ENCODE assay signal across 25 mouse cellular contexts in genomic region chrX:13652291-13652690, GRCm38 (mm10). TPM values are rescaled to one million over a fixed set of nuclear protein-coding genes. Genes with fewer than 3 reads are reported as not detected.
DNase-seq lines count a peak whose midpoint lies in the region; ATAC-seq and TF ChIP-seq lines count a peak whose summit lies in the region.
"Had no signal": no experiment of that assay in that cellular context is flagged by ENCODE, and none has a peak within 500 bp of the region (broad histone marks: within the 10 kb centered on the region; RNA-seq: fewer than 3 reads in every experiment).

No protein-coding gene starts in this region.

- H3K4me1 ChIP-seq in MEL (ENCODE audit: control insufficient read depth in 1 of 2, insufficient read depth in 2 of 2, low read length in 2 of 2): peaks cover 22 to 60% of the 10 kb centered on the region in 2 experiments
- no peaks in the 10 kb centered on the region for H3K4me1 ChIP-seq in neural tube, embryonic 15.5 days
- H3K4me1 ChIP-seq in forebrain, embryonic 14.5 days (ENCODE audit: control insufficient read depth, insufficient read depth, low read length): no peaks in the 10 kb centered on the region
- H3K4me1 ChIP-seq: embryonic facial prominence, embryonic 15.5 days; heart, embryonic 13.5 days; hindbrain, embryonic 13.5 days; limb, embryonic 15.5 days had no signal

- H3K27me3 ChIP-seq in MEL (ENCODE audit: control insufficient read depth in 1 of 2, insufficient read depth in 2 of 2, low read length in 2 of 2): no peaks in the 10 kb centered on the region
- no peaks in the 10 kb centered on the region for H3K27me3 ChIP-seq in neural tube, embryonic 15.5 days (replicated peaks)
- H3K27me3 ChIP-seq in forebrain, embryonic 14.5 days (replicated peaks; ENCODE audit: control insufficient read depth, insufficient read depth, low read length): no peaks in the 10 kb centered on the region
- H3K27me3 ChIP-seq: embryonic facial prominence, embryonic 15.5 days; hindbrain, embryonic 13.5 days; limb, embryonic 15.5 days had no signal

- TF ChIP-seq CTCF in MEL (IDR thresholded peaks at IDR 0.05 in 2 of 3, conservative IDR thresholded peaks at IDR 0.05 in 1 of 3; ENCODE audit: control insufficient read depth in 1 of 3, insufficient read depth in 1 of 3, low read depth in 2 of 3, low read length in 3 of 3, poor library complexity in 1 of 3, severe bottlenecking in 1 of 3): no peak

- ATAC-seq in granulocyte monocyte progenitor cell, adult 5-6 weeks (replicated peaks; ENCODE audit: poor library complexity, severe bottlenecking): peak; percentile 65
- ATAC-seq in neural tube, embryonic 15.5 days (ENCODE audit: low FRiP score): no peak
- no peak for ATAC-seq in forebrain, embryonic 14.5 days
- ATAC-seq: forebrain, postnatal 0 days had no signal

- no peaks in the 10 kb centered on the region for H3K79me2 ChIP-seq in MEL (ENCODE audit: control insufficient read depth, insufficient read depth, low read length, poor library complexity)

- no peak for TF ChIP-seq RAD21 in MEL (IDR thresholded peaks at IDR 0.05; ENCODE audit: low read depth, low read length)

- peak overlapping the region; percentile 81 for H3K27ac ChIP-seq in MEL (ENCODE audit: control insufficient read depth, low read depth, low read length)
- H3K27ac ChIP-seq in neural tube, embryonic 15.5 days (replicated peaks): no peak overlapping the region
- H3K27ac ChIP-seq in forebrain, embryonic 14.5 days (ENCODE audit: low read depth, low read length): no peak overlapping the region
- H3K27ac ChIP-seq: embryonic facial prominence, embryonic 15.5 days; heart, embryonic 13.5 days; hindbrain, embryonic 13.5 days; limb, embryonic 15.5 days had no signal

- WGBS in neural tube, embryonic 15.5 days: 86% methylated on average over 1 of the region's 1 CpGs
- WGBS in forebrain, embryonic 14.5 days: 81% methylated on average over 1 of the region's 1 CpGs

- peaks cover 0 to 52% of the 10 kb centered on the region in 2 experiments; a peak in 2 of 4 replicates for H3K36me3 ChIP-seq in MEL (ENCODE audit: control insufficient read depth in 1 of 2, insufficient read depth in 2 of 2, low read length in 2 of 2)
- no peaks in the 10 kb centered on the region for H3K36me3 ChIP-seq in neural tube, embryonic 15.5 days
- no peaks in the 10 kb centered on the region for H3K36me3 ChIP-seq in forebrain, embryonic 14.5 days (ENCODE audit: control insufficient read depth, insufficient read depth, low read length)
- H3K36me3 ChIP-seq: embryonic facial prominence, embryonic 15.5 days; heart, embryonic 13.5 days; hindbrain, embryonic 13.5 days; limb, embryonic 15.5 days had no signal

- TF ChIP-seq EP300 in MEL (IDR thresholded peaks at IDR 0.05; ENCODE audit: low read depth in 1 of 2, low read length in 2 of 2): no peak

- no peak overlapping the region for H3K4me2 ChIP-seq in neural tube, embryonic 15.5 days
- no peak overlapping the region for H3K4me2 ChIP-seq in forebrain, embryonic 14.5 days (ENCODE audit: low read length)
- H3K4me2 ChIP-seq: embryonic facial prominence, embryonic 15.5 days; heart, embryonic 13.5 days; hindbrain, embryonic 13.5 days; limb, embryonic 15.5 days; midbrain, embryonic 11.5 days had no signal

- H3K4me3 ChIP-seq in MEL (ENCODE audit: control insufficient read depth in 1 of 2, insufficient read depth in 1 of 2, low read depth in 2 of 2, low read length in 2 of 2): 0 out of 4 replicates have a peak overlapping the region, but pooled peaks of 1 of the 2 experiments have one; percentile 9
- no peak overlapping the region for H3K4me3 ChIP-seq in neural tube, embryonic 15.5 days (replicated peaks)
- H3K4me3 ChIP-seq in forebrain, embryonic 14.5 days (ENCODE audit: low read depth, low read length): no peak overlapping the region
- H3K4me3 ChIP-seq: embryonic facial prominence, embryonic 15.5 days; heart, embryonic 13.5 days; hindbrain, embryonic 13.5 days; limb, embryonic 15.5 days had no signal

- TF ChIP-seq POLR2A in MEL (IDR thresholded peaks at IDR 0.05; ENCODE audit: control insufficient read depth in 1 of 2, insufficient read depth in 1 of 2, low read depth in 1 of 2, low read length in 2 of 2, poor library complexity in 1 of 2): no peak

- H3K9ac ChIP-seq in MEL (ENCODE audit: control insufficient read depth, low read depth, low read length, poor library complexity, severe bottlenecking): peak overlapping the region; percentile 4
- H3K9ac ChIP-seq in neural tube, embryonic 15.5 days (replicated peaks): no peak overlapping the region
- H3K9ac ChIP-seq in forebrain, embryonic 14.5 days (ENCODE audit: low read length): no peak overlapping the region
- H3K9ac ChIP-seq: embryonic facial prominence, embryonic 15.5 days; forebrain, postnatal 0 days; heart, embryonic 13.5 days; hindbrain, embryonic 13.5 days; limb, embryonic 15.5 days had no signal

- peak; percentile 54 for DNase-seq in CD4-positive helper T cell, adult 2 months (ENCODE audit: low read depth, low spot score)
- DNase-seq in MEL (ENCODE audit: low read depth, low spot score): peak; percentile 58
- DNase-seq in naive thymus-derived CD4-positive, alpha-beta T cell, adult 2 months (ENCODE audit: low read depth): peak; percentile 45
- DNase-seq in left cerebral cortex, adult 9 months (ENCODE audit: low spot score in 2 of 2): no peak
- DNase-seq in forebrain, embryonic 14.5 days (ENCODE audit: low spot score): no peak
- DNase-seq: adrenal gland, adult 2 months; cerebellum, adult 2 months; forebrain, postnatal 0 days; gastrocnemius, postnatal 14 days; heart, adult 18-20 months; kidney, adult 9 months; kidney, postnatal 36 days; lung, postnatal 4 days; right cerebral cortex, postnatal 14 days; thymus, postnatal 14 days had no signal

- no peaks in the 10 kb centered on the region for H3K9me3 ChIP-seq in MEL (replicated peaks; ENCODE audit: insufficient read depth, low read length)
- H3K9me3 ChIP-seq in neural tube, embryonic 15.5 days (replicated peaks): no peaks in the 10 kb centered on the region
- H3K9me3 ChIP-seq in forebrain, embryonic 14.5 days (replicated peaks; ENCODE audit: control insufficient read depth, low read length): no peaks in the 10 kb centered on the region
- H3K9me3 ChIP-seq: embryonic facial prominence, embryonic 15.5 days; heart, embryonic 13.5 days; hindbrain, embryonic 13.5 days; limb, embryonic 15.5 days had no signal

TF ChIP-seq in MEL, 35 proteins besides CTCF, POLR2A, EP300 and RAD21:
- TF ChIP-seq MEF2A (IDR thresholded peaks at IDR 0.05; ENCODE audit: extremely low read depth, insufficient replicate concordance, low read depth, low read length, poor library complexity, severe bottlenecking) (no peak), GATA1 (IDR thresholded peaks at IDR 0.05; ENCODE audit: low read depth, low read length) (peak; percentile 29), MAX (IDR thresholded peaks at IDR 0.05; ENCODE audit: low read length) (no peak), MAFK (IDR thresholded peaks at IDR 0.05; ENCODE audit: borderline replicate concordance, low read depth, low read length) (no peak; the same call in 1 of the 2 replicates), HCFC1 (IDR thresholded peaks at IDR 0.05; ENCODE audit: low read depth, low read length) (0 out of 2 replicates have a peak, but pooled peaks have one; percentile 4)

RNA-seq across cellular contexts. Expression of gene Gpr82, which starts 8.9 kb away (rescaled TPM):
- 0.12 and 0.13 TPM in 2 replicates for total RNA-seq in MEL (2012; rRNA removed)
- polyA plus RNA-seq in MEL (2012; ENCODE audit: insufficient read depth in 1 of 2, insufficient read length in 2 of 2, low read depth in 1 of 2, low replicate concordance in 2 of 2, missing spikeins in 1 of 2): under 1 TPM in 1 of 2 experiments, not detected in 1; 0.06 TPM
- total RNA-seq in granulocyte monocyte progenitor cell, adult 5-6 weeks (2014; fragmentation: Nextera tagmentation): not detected in 2 replicates
- not detected in 2 replicates for total RNA-seq in granulocyte monocyte progenitor cell, adult 5-6 weeks (2017)
- 0.37 and 0.49 TPM in 2 replicates for polyA plus RNA-seq in neural tube, embryonic 15.5 days (2015; fragmentation: Nextera tagmentation; extraction: Ambion mirVana)
- polyA plus RNA-seq in forebrain, embryonic 14.5 days (2014; fragmentation: Nextera tagmentation; extraction: Ambion mirVana): 0.13 and 0.36 TPM in 2 replicates
- total RNA-seq: adrenal gland, adult 2 months; forebrain, postnatal 0 days; gastrocnemius, postnatal 14 days; heart, adult 18-20 months; heart, postnatal 25 days; left cerebral cortex, postnatal 36 days; midbrain, postnatal 0 days had no signal
- polyA plus RNA-seq: adrenal gland, adult 2 months; cerebellum, adult 2 months had no signal

RNA-seq across cellular contexts. Expression of gene Gpr34, which starts 20.4 kb away (rescaled TPM):
- total RNA-seq in MEL (2012; rRNA removed): 0.04 and 0.10 TPM in 2 replicates
- not detected for polyA plus RNA-seq in MEL (2012; ENCODE audit: insufficient read depth in 1 of 2, insufficient read length in 2 of 2, low read depth in 1 of 2, low replicate concordance in 2 of 2, missing spikeins in 1 of 2)
- total RNA-seq in granulocyte monocyte progenitor cell, adult 5-6 weeks (2014; fragmentation: Nextera tagmentation): not detected in 2 replicates
- total RNA-seq in granulocyte monocyte progenitor cell, adult 5-6 weeks (2017): 1.4 TPM in 1 of 2 replicates, not detected in the other
- 2.7 and 3.3 TPM in 2 replicates for polyA plus RNA-seq in neural tube, embryonic 15.5 days (2015; fragmentation: Nextera tagmentation; extraction: Ambion mirVana)
- polyA plus RNA-seq in forebrain, embryonic 14.5 days (2014; fragmentation: Nextera tagmentation; extraction: Ambion mirVana): 3.8 and 4.1 TPM in 2 replicates
- polyA plus RNA-seq: adrenal gland, adult 2 months had no signal

Comparison
In these comparisons a context has a peak if more than half of its experiments do, and no peak if none do; other contexts are left out.
1. DNase-seq: peak in CD4-positive helper T cell, adult 2 months (single experiment), MEL (single experiment) and naive thymus-derived CD4-positive, alpha-beta T cell, adult 2 months (single experiment); none in left cerebral cortex, adult 9 months (0 of 2) and forebrain, embryonic 14.5 days (single experiment).